Mouse (Mus musculus) spleen, adult 2 months (tissue): Measurements from ENCODE around the gene Dhx37.
A peak's percentile ranks its signal among the peaks of the same experiment; 100 is the strongest.

Experiments used
- CTCF ChIP-seq: fragments of 200-500 bp; IDR thresholded peaks from 2 replicates; pipeline ENCODE4 v1.5.1; 2011; ENCODE audit warnings: mild to moderate bottlenecking, inconsistent platforms; ENCODE audit not compliant: insufficient read depth, insufficient read length, insufficient replicate concordance; ENCODE audit errors: extremely low read depth
- POLR2A ChIP-seq: fragments of 200-500 bp; IDR thresholded peaks from 2 replicates; pipeline ENCODE4 v1.6.1; 2011; ENCODE audit warnings: low read depth, low read length, inconsistent platforms

DNA sequence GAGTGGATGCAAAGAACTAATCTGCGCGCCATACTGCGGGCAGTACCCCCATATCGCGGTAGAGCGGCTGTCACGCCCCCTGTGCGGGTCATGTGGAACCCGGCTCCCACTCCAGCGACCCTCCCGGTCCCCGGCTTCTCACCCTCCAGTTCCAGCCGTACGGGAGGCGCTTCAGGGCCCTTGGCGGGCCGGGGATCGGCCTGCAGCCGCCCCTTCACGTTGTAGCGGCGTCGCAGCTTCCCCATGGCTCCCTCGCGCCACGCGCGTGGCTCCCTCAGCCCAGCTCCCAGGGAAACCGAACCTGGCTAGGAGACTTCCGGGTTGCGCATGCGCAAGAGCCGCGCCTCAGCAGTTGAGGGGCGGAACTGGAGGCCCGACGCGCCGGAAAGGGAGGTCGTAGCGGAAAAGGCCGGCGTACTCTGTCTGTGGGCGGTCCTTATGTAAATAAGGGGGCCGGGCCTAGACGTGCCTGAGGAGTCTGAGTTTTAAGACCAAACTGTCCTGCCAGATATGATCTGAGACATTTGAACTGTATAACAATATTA, at the start of gene Dhx37:
- no peak for TF ChIP-seq CTCF
- TF ChIP-seq POLR2A, result peak; percentile 70
